Mouse (Mus musculus) intestine, postnatal 0 days (tissue): ENCODE results near the gene Dock8. TPM values are rescaled to one million over a fixed set of nuclear protein-coding genes. Genes with fewer than 3 reads are reported as not detected.

Source experiments
- ATAC-seq: fragments of 200-750 bp; cut with Nextera tagmentation; 2 replicates; pipeline ENCODE4 v1.8.0; 2017; ENCODE audit warnings: mild to moderate bottlenecking, moderate TSS enrichment, moderate library complexity
- H3K27ac ChIP-seq: fragments of 300-500 bp; sonication (generic); 2 replicates; pipeline ENCODE4 v1.5.1; 2014; ENCODE audit warnings: mild to moderate bottlenecking, low read depth, low read length, moderate library complexity
- H3K27me3 ChIP-seq: fragments of 300-500 bp; sonication (generic); replicated peaks from 2 replicates; pipeline ENCODE4 v1.6.1; 2014; ENCODE audit warnings: low read length, mixed read lengths; ENCODE audit not compliant: control insufficient read depth, insufficient read depth
- H3K36me3 ChIP-seq: fragments of 300-500 bp; sonication (generic); 2 replicates; pipeline ENCODE4 v1.6.1; 2014; ENCODE audit warnings: mild to moderate bottlenecking, moderate library complexity; ENCODE audit not compliant: control insufficient read depth, insufficient read depth
- H3K4me1 ChIP-seq: fragments of 300-500 bp; sonication (generic); replicated peaks from 2 replicates; pipeline ENCODE4 v1.6.1; 2014; ENCODE audit warnings: antibody characterized with exemption, low read length, mixed read lengths; ENCODE audit not compliant: control insufficient read depth, insufficient read depth
- H3K4me2 ChIP-seq: fragments of 300-500 bp; sonication (generic); replicated peaks from 2 replicates; pipeline ENCODE4 v1.6.1; 2014; ENCODE audit warnings: low read depth, mild to moderate bottlenecking, moderate library complexity
- H3K4me3 ChIP-seq: fragments of 300-500 bp; sonication (generic); 2 replicates; pipeline ENCODE4 v1.5.1; 2014; ENCODE audit warnings: low read depth, low read length
- H3K9ac ChIP-seq: fragments of 300-500 bp; sonication (generic); 2 replicates; pipeline ENCODE4 v1.6.1; 2014; ENCODE audit warnings: mild to moderate bottlenecking, low read depth, low read length
- H3K9me3 ChIP-seq: fragments of 300-500 bp; sonication (generic); 2 replicates; pipeline ENCODE4 v1.6.1; 2016; ENCODE audit warnings: mixed run types; ENCODE audit not compliant: control insufficient read depth
- CTCF ChIP-seq: sonication (generic); IDR thresholded peaks from 2 replicates; pipeline ENCODE4 v1.5.1; 2016; ENCODE audit warnings: low read depth, mild to moderate bottlenecking, control low read depth, antibody characterized with exemption, moderate library complexity
- WGBS: fragments of 180-500 bp; shearing (Covaris S2); extraction: QIAGEN DNeasy Blood & Tissue Kit; methylation state at CpG from one replicate; pipeline ENCODE4 v1.1.7; 2014; 5-methylcytosine and 5-hydroxymethylcytosine counted together
- polyA plus RNA-seq: library from polyadenylated mRNA; unstranded; fragments of >200 nt; fragmentation: Nextera tagmentation; extraction: Ambion mirVana; gene quantifications from 2 replicates; pipeline ENCODE4 v1.2.1, GENCODE M21; 2015

Gene Dock8
- polyA plus RNA-seq, 1 experiment from 2014 or later, result 7.5 TPM

- Histone ChIP-seq H3K36me3 (no peaks in the 10 kb centered on the region), H3K4me1 (peaks cover 5% of the 10 kb centered on the region; the same call in 1 of the 2 replicates), H3K9me3 (no peaks in the 10 kb centered on the region), H3K27me3 (no peaks in the 10 kb centered on the region), H3K27ac (no peak overlapping the region), H3K9ac (no peak overlapping the region), H3K4me2 (0 out of 2 replicates have a peak overlapping the region, but pooled peaks have one; percentile 9), H3K4me3 (no peak overlapping the region)
- WGBS, result 49% methylated on average over 14 of the region's 14 CpGs
- ATAC-seq, result no peak
- no peak for TF ChIP-seq CTCF
Observed at GRCm38 (mm10) chr19:25247858-25248552, 248.7 kb downstream of the Dock8 start.

- Histone ChIP-seq H3K9me3 (no peaks in the 10 kb centered on the region), H3K9ac (no peak overlapping the region), H3K4me1 (peaks cover 5% of the 10 kb centered on the region; the same call in 1 of the 2 replicates), H3K4me2 (peak overlapping the region; percentile 37), H3K4me3 (no peak overlapping the region; the same call in 1 of the 2 replicates), H3K27ac (0 out of 2 replicates have a peak overlapping the region, but pooled peaks have one; percentile 21), H3K27me3 (no peaks in the 10 kb centered on the region), H3K36me3 (no peaks in the 10 kb centered on the region)
- TF ChIP-seq CTCF, result no peak
- ATAC-seq, result peak; percentile 29; the same call in 1 of the 2 replicates
- 33% methylated on average over 13 of the region's 13 CpGs for WGBS
Observed at GRCm38 (mm10) chr19:25249230-25249629, 249.9 kb downstream of the Dock8 start.

GRCm38 (mm10) chr19:25251610-25252140 is 252.3 kb downstream of the Dock8 start:
- WGBS, result 75% methylated on average over 3 of the region's 3 CpGs
- Histone ChIP-seq H3K4me1 (peaks cover 4% of the 10 kb centered on the region; the same call in 1 of the 2 replicates), H3K27ac (no peak overlapping the region), H3K27me3 (no peaks in the 10 kb centered on the region), H3K36me3 (no peaks in the 10 kb centered on the region), H3K4me2 (no peak overlapping the region), H3K4me3 (no peak overlapping the region), H3K9ac (no peak overlapping the region), H3K9me3 (no peaks in the 10 kb centered on the region)
- no peak for ATAC-seq
- no peak for TF ChIP-seq CTCF

Other genes starting within 250 kb of the Dock8 start
- gene Pgm5, start 137.7 kb upstream of the Dock8 start, polyA plus RNA-seq, result 3.3 and 3.5 TPM in 2 replicates
- gene Gm10053, start 123.8 kb upstream of the Dock8 start, polyA plus RNA-seq, result 473 and 580 TPM in 2 replicates
- not detected in 2 replicates for gene Foxd4, start 98.3 kb upstream of the Dock8 start, polyA plus RNA-seq
- gene Cbwd1, start 37.9 kb upstream of the Dock8 start, polyA plus RNA-seq, result 10.4 and 10.6 TPM in 2 replicates
- 6.0 and 6.9 TPM in 2 replicates for gene Kank1, start 237.4 kb downstream of the Dock8 start, polyA plus RNA-seq